Mouse (Mus musculus) hindbrain, embryonic 14.5 days (tissue): ENCODE measurements at regions not wholly inside any gene's neighbourhood (a gene's known extent, or its start where the extent isn't known, plus 50 kb on each side); places are given as distances from the start of the nearest gene placed in this dataset.

Experiments
- ATAC-seq: fragments of 200-750 bp; cut with Nextera tagmentation; 2 replicates; pipeline ENCODE4 v1.8.0; 2017; ENCODE audit warnings: moderate number of reproducible peaks, mild to moderate bottlenecking, moderate TSS enrichment, moderate library complexity; ENCODE audit not compliant: low FRiP score
- DNase-seq: peaks from one replicate; pipeline ENCODE4 v3.0.0-alpha.2; 2015; ENCODE audit warnings: low spot score
- H3K27ac ChIP-seq: fragments of 300-500 bp; sonication (generic); 2 replicates; pipeline ENCODE4 v1.5.1; 2014; ENCODE audit warnings: mild to moderate bottlenecking, moderate library complexity
- H3K27me3 ChIP-seq: fragments of 300-500 bp; sonication (generic); 2 replicates; pipeline ENCODE4 v1.6.1; 2014; ENCODE audit warnings: mild to moderate bottlenecking, low read length, mixed read lengths; ENCODE audit not compliant: control insufficient read depth, insufficient read depth
- H3K36me3 ChIP-seq: fragments of 300-500 bp; sonication (generic); replicated peaks from 2 replicates; pipeline ENCODE4 v1.6.1; 2014; ENCODE audit not compliant: control insufficient read depth, insufficient read depth
- H3K4me1 ChIP-seq: fragments of 300-500 bp; sonication (generic); replicated peaks from 2 replicates; pipeline ENCODE4 v1.6.1; 2014; ENCODE audit warnings: antibody characterized with exemption, low read length, mixed read lengths; ENCODE audit not compliant: control insufficient read depth, insufficient read depth
- H3K4me2 ChIP-seq: fragments of 300-500 bp; sonication (generic); replicated peaks from 2 replicates; pipeline ENCODE4 v1.6.1; 2014; ENCODE audit warnings: mild to moderate bottlenecking, moderate library complexity
- H3K4me3 ChIP-seq: fragments of 300-500 bp; sonication (generic); replicated peaks from 2 replicates; pipeline ENCODE4 v1.5.1; 2014; ENCODE audit warnings: mild to moderate bottlenecking, low read length
- H3K9ac ChIP-seq: fragments of 300-500 bp; sonication (generic); 2 replicates; pipeline ENCODE4 v1.6.1; 2014
- H3K9me3 ChIP-seq: fragments of 300-500 bp; sonication (generic); 2 replicates; pipeline ENCODE4 v1.6.1; 2016; ENCODE audit warnings: low read length; ENCODE audit not compliant: control insufficient read depth
- WGBS: fragments of 180-500 bp; shearing (Covaris S2); extraction: QIAGEN DNeasy Blood & Tissue Kit; methylation state at CpG from one replicate; pipeline ENCODE4 v1.1.7; 2014; 5-methylcytosine and 5-hydroxymethylcytosine counted together

GRCm38 (mm10) chr15:70982719-70983118, 2851.6 kb upstream of the Gm6569 start:
- no peak overlapping the region for H3K27ac ChIP-seq
- no peaks in the 10 kb centered on the region for H3K27me3 ChIP-seq
- H3K36me3 ChIP-seq = no peaks in the 10 kb centered on the region
- no peaks in the 10 kb centered on the region for H3K9me3 ChIP-seq
- H3K4me2 ChIP-seq = no peak overlapping the region
- no peak overlapping the region for H3K9ac ChIP-seq
- ATAC-seq (no peak), DNase-seq (no peak)
- 64% methylated on average over 3 of the region's 3 CpGs for WGBS
- no peak overlapping the region for H3K4me3 ChIP-seq
- H3K4me1 ChIP-seq = no peaks in the 10 kb centered on the region

- H3K36me3 ChIP-seq = no peaks in the 10 kb centered on the region
- DNase-seq = no peak
- H3K4me3 ChIP-seq = no peak overlapping the region
- H3K9ac ChIP-seq = no peak overlapping the region
- no peaks in the 10 kb centered on the region for H3K4me1 ChIP-seq
- H3K4me2 ChIP-seq = no peak overlapping the region
- H3K9me3 ChIP-seq = no peaks in the 10 kb centered on the region
- no peak; the same call in 1 of the 2 replicates for ATAC-seq
- H3K27me3 ChIP-seq = no peaks in the 10 kb centered on the region
- H3K27ac ChIP-seq = no peak overlapping the region
- WGBS = 61% methylated on average over 4 of the region's 4 CpGs
Observed at GRCm38 (mm10) chr15:70987973-70988570, 2846.3 kb upstream of the Gm6569 start.

GRCm38 (mm10) chr15:70993397-70993796, 2841.0 kb upstream of the Gm6569 start:
- H3K36me3 ChIP-seq = no peaks in the 10 kb centered on the region
- no peak for DNase-seq
- ATAC-seq = no peak
- no peaks in the 10 kb centered on the region for H3K4me1 ChIP-seq
- 68% methylated on average over 4 of the region's 4 CpGs for WGBS
- no peak overlapping the region for H3K4me3 ChIP-seq
- H3K4me2 ChIP-seq = no peak overlapping the region
- no peak overlapping the region for H3K27ac ChIP-seq
- H3K27me3 ChIP-seq = no peaks in the 10 kb centered on the region
- no peak overlapping the region for H3K9ac ChIP-seq
- H3K9me3 ChIP-seq = no peaks in the 10 kb centered on the region

GRCm38 (mm10) chr15:71010362-71010761, 2824.0 kb upstream of the Gm6569 start:
- 26% methylated on average over 2 of the region's 2 CpGs for WGBS
- H3K36me3 ChIP-seq = no peaks in the 10 kb centered on the region
- no peaks in the 10 kb centered on the region for H3K27me3 ChIP-seq
- ATAC-seq (no peak; the same call in 1 of the 2 replicates), DNase-seq (no peak)
- H3K4me1 ChIP-seq = no peaks in the 10 kb centered on the region; the same call in 1 of the 2 replicates
- H3K9me3 ChIP-seq = no peaks in the 10 kb centered on the region
- no peak overlapping the region for H3K9ac ChIP-seq
- no peak overlapping the region for H3K4me3 ChIP-seq
- no peak overlapping the region for H3K27ac ChIP-seq
- no peak overlapping the region for H3K4me2 ChIP-seq

GRCm38 (mm10) chr15:71010773-71011172, 2823.6 kb upstream of the Gm6569 start:
- Histone ChIP-seq H3K4me1 (no peaks in the 10 kb centered on the region; the same call in 1 of the 2 replicates), H3K27ac (no peak overlapping the region), H3K4me3 (no peak overlapping the region), H3K36me3 (no peaks in the 10 kb centered on the region), H3K9ac (no peak overlapping the region), H3K27me3 (no peaks in the 10 kb centered on the region), H3K9me3 (no peaks in the 10 kb centered on the region), H3K4me2 (no peak overlapping the region)
- ATAC-seq = peak; percentile 81
- no peak for DNase-seq
- 21% methylated on average over 5 of the region's 5 CpGs for WGBS

- Histone ChIP-seq H3K9ac (no peak overlapping the region), H3K9me3 (no peaks in the 10 kb centered on the region), H3K27ac (no peak overlapping the region), H3K4me3 (no peak overlapping the region), H3K4me1 (no peaks in the 10 kb centered on the region), H3K4me2 (no peak overlapping the region), H3K27me3 (no peaks in the 10 kb centered on the region), H3K36me3 (no peaks in the 10 kb centered on the region)
- no peak for ATAC-seq
- no peak for DNase-seq
- 66% methylated on average over 5 of the region's 5 CpGs for WGBS
Observed at GRCm38 (mm10) chr15:71054251-71054852, 2780.0 kb upstream of the Gm6569 start.

- DNase-seq (no peak), ATAC-seq (no peak)
- H3K9me3 ChIP-seq = no peaks in the 10 kb centered on the region
- no peak overlapping the region for H3K27ac ChIP-seq
- no peaks in the 10 kb centered on the region for H3K27me3 ChIP-seq
- no peak overlapping the region for H3K4me3 ChIP-seq
- no peak overlapping the region for H3K9ac ChIP-seq
- no peaks in the 10 kb centered on the region for H3K36me3 ChIP-seq
- WGBS = 97% methylated on average over 1 of the region's 1 CpGs
- H3K4me2 ChIP-seq = no peak overlapping the region
- no peaks in the 10 kb centered on the region for H3K4me1 ChIP-seq
Observed at GRCm38 (mm10) chr15:71086367-71086997, 2747.9 kb upstream of the Gm6569 start.

GRCm38 (mm10) chr15:71099111-71099510, 2735.2 kb upstream of the Gm6569 start:
- ATAC-seq = no peak
- H3K9ac ChIP-seq = no peak overlapping the region
- H3K36me3 ChIP-seq = no peaks in the 10 kb centered on the region
- 52% methylated on average over 3 of the region's 3 CpGs for WGBS
- no peak overlapping the region for H3K27ac ChIP-seq
- peak; percentile 33 for DNase-seq
- no peaks in the 10 kb centered on the region for H3K4me1 ChIP-seq
- H3K4me3 ChIP-seq = no peak overlapping the region
- H3K27me3 ChIP-seq = no peaks in the 10 kb centered on the region
- H3K9me3 ChIP-seq = no peaks in the 10 kb centered on the region
- no peak overlapping the region for H3K4me2 ChIP-seq

- no peaks in the 10 kb centered on the region for H3K4me1 ChIP-seq
- ATAC-seq (no peak), DNase-seq (no peak)
- H3K27me3 ChIP-seq = no peaks in the 10 kb centered on the region
- H3K9ac ChIP-seq = no peak overlapping the region
- no peak overlapping the region for H3K4me2 ChIP-seq
- no peak overlapping the region for H3K27ac ChIP-seq
- H3K36me3 ChIP-seq = no peaks in the 10 kb centered on the region
- no peak overlapping the region for H3K4me3 ChIP-seq
- H3K9me3 ChIP-seq = no peaks in the 10 kb centered on the region
Observed at GRCm38 (mm10) chr15:71129802-71130201, 2704.6 kb upstream of the Gm6569 start.
